Mouse (Mus musculus): ENCODE measurements around the gene Bmyc. TPM values are rescaled to one million over a fixed set of nuclear protein-coding genes. Genes with fewer than 3 reads are reported as not detected.

Gene Bmyc
- 80.3 and 82.0 TPM in 2 replicates for polyA plus RNA-seq (2016; fragmentation: Nextera tagmentation; extraction: Ambion mirVana)

DNA sequence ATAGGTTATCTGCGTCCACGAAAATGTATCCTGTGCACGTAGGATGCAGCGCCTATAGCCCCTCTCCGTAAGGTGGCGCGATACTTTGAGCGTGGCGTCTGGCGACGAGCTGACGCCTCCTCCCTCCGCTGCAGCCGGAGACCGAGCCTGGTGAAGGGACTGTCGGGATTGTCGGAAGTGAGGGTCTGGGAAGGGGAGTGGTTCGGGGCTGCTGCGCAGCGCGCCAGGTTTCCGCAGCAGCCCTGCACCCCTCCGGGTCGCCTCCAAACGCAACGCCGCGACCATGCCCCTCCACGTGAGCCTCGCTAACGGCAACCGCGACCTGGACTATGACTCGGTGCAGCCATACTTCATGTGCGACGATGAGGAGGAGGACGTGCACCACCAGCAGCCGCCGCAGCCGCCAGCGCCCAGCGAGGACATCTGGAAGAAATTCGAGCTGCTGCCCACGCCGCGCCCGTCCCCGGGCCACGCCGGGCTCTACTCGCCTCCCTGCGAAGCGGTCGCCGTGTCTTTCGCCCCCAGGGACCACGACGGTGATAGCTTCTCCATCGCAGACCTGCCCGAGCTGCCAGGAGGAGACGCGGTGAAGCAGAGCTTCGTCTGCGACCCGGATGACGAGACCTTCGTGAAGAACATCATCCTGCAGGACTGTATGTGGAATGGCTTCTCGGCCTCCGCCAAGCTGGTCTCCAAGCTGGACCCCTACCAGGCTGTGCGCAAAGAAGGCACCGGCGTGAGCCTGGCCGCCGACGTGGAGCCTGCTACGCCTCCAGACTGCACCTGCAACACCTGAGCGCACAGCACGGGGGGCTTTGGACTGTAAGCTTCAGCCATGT is at the start of gene Bmyc:
Bmyc (plus strand) TSS at position 97 of the 839 bp plus-strand sequence.
- WGBS = under 1% methylated on average over 78 of the region's 78 CpGs
- DNase-seq (ENCODE audit: low spot score) = peak; percentile 90
- peak within 1 kb of the TSS; percentile 89 for H3K27ac ChIP-seq (replicated peaks)

DNA sequence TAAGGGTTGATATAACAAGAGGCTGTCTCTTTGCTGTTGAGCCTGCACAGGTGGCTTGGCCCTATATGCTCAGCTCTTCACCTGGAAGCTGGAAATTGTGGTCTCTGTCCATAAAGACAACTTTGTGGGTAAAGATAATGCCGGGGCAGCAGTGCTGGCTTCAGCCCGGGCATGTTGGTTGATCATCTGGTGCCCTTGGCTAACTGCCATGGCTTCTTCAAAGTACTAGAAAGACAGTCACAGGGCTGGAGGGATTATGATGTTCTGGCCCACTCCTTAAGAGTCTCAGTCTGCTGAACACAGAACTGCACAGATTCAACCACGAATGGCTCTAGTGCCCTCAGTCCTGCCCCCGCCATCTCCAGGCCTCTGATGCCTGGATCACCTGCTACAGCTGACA is 49.3 kb upstream of the Bmyc start:
- no peaks in the 10 kb centered on the region for H3K9me3 ChIP-seq
- no peaks in the 10 kb centered on the region for H3K27me3 ChIP-seq (replicated peaks; ENCODE audit: low read depth, poor library complexity, severe bottlenecking)
- WGBS = 91% methylated on average over 4 of the region's 4 CpGs
- no peak overlapping the region for H3K27ac ChIP-seq (replicated peaks)
- H3K4me3 ChIP-seq = no peak overlapping the region
- DNase-seq (ENCODE audit: low spot score) = no peak
- H3K36me3 ChIP-seq (replicated peaks) = no peaks in the 10 kb centered on the region
- peaks cover 15% of the 10 kb centered on the region for H3K4me1 ChIP-seq

More for the DNA sequence above, at the start of gene Bmyc:
- Histone ChIP-seq H3K9me3 (no peaks in the 10 kb centered on the region), H3K36me3 (replicated peaks) (peaks cover 5% of the 10 kb centered on the region), H3K4me3 (peak within 1 kb of the TSS; percentile 93), H3K27me3 (replicated peaks; ENCODE audit: low read depth, poor library complexity, severe bottlenecking) (no peaks in the 10 kb centered on the region), H3K4me1 (peaks cover 31% of the 10 kb centered on the region)

DNA sequence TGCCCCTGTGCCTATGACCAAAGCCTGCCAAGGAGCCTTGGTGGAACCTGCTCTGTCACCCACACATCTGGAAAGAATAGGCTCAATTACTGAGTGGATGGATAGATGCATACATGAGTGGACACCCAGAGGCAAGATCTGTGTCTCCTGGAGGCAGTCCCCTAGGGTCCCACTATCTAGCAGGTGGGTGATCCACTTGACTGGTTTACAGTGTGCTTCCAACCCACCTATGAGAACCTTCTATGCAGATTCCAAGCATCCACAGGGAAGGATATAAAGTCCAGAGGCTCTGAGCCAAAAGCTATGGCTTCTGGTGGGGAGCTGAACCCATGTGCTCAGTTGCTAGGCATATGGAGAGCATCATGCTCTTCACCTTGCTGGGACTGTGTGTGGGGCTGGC is 48.9 kb upstream of the Bmyc start, which contains the start of gene Lcn5:
Lcn5 (plus strand) TSS at position 301 of the 400 bp plus-strand sequence.
- H3K36me3 ChIP-seq (replicated peaks) = no peaks in the 10 kb centered on the region
- H3K9me3 ChIP-seq = no peaks in the 10 kb centered on the region
- H3K4me3 ChIP-seq = no peak within 1 kb of the TSS
- DNase-seq (ENCODE audit: low spot score) = no peak
- peaks cover 15% of the 10 kb centered on the region for H3K4me1 ChIP-seq
- H3K27me3 ChIP-seq (replicated peaks; ENCODE audit: low read depth, poor library complexity, severe bottlenecking) = no peaks in the 10 kb centered on the region
- H3K27ac ChIP-seq (replicated peaks) = no peak within 1 kb of the TSS

DNA sequence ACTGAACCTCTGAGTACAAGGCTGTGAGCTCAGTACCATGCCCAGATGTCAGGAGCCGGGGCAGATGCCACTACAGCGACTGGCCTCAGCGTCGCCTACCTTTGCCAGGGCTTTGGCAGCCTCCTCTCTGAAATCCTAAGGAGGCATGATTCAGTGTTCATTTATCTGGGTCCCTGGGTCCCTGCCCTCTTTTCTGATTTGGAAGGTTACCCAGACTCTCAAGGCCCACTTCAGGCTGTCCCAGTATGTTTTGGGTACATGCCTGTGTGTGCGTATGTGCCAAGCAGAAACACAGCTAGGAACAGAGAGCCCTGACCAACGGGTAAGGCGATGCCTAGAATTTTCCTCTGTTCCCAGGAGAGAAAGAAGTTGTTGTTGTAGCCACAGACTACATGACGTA is 46.3 kb upstream of the Bmyc start:
- no peaks in the 10 kb centered on the region for H3K27me3 ChIP-seq (replicated peaks; ENCODE audit: low read depth, poor library complexity, severe bottlenecking)
- H3K36me3 ChIP-seq (replicated peaks) = no peaks in the 10 kb centered on the region
- no peak overlapping the region for H3K27ac ChIP-seq (replicated peaks)
- no peaks in the 10 kb centered on the region for H3K9me3 ChIP-seq
- no peak for DNase-seq (ENCODE audit: low spot score)
- 0 out of 2 replicates have a peak, but pooled peaks cover under 1% of the 10 kb centered on the region for H3K4me1 ChIP-seq
- H3K4me3 ChIP-seq = no peak overlapping the region
- 88% methylated on average over 8 of the region's 8 CpGs for WGBS

DNA sequence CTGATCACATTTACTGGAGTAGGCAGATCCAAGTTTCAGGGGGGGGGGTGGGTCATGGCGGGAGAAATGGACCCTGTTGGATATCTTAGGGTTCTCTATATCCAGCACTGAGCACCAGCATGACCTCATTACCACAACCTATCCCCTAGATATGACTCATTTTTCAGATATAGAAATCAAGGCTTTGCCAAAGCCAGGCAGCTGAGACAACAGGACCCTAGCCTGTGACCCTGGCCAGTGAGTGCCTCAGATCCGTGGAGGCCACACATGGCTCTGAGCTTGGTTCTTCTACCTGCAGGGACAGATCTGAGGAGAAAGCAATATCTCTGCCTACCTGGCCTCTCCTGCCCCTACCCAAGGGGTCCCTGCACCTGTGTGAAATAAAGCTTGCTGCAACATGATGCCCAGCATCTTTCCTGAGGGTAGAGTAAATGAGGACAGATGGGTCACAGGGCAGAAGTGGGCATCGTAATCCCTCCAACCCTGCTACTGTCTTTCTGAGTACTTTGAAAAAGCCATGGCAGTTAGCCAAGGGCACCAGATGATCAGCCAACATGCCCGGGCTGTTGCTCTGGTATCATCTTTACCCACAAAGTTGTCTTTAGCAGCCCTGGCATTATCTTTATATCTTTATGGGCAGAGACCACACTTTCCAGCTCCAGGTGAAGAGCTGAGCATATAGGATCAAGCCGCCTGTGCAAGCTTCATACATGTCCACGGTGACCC is 45.1 kb upstream of the Bmyc start:
- no peak for DNase-seq (ENCODE audit: low spot score)
- 86% methylated on average over 6 of the region's 6 CpGs for WGBS

DNA sequence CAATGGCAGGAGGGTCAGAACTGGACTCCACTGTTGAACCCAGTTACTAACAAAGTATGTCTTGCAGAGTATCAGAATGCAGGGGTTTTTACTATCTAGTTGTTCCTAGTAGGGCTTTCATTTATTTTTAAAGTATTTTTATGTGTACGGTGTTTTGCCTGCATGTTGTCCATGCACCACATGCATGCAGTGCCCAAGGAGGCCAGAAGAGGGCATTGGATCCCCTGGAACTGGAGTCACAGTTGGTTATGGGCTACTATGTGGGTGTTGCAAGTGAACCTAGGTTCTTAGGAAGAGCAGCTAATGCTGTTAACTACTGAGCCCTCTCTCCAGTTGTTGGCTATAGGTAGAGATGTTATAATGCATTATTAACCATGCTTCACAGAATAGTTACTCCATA is 43.0 kb upstream of the Bmyc start:
- Histone ChIP-seq H3K36me3 (replicated peaks) (no peaks in the 10 kb centered on the region), H3K27me3 (replicated peaks; ENCODE audit: low read depth, poor library complexity, severe bottlenecking) (no peaks in the 10 kb centered on the region), H3K9me3 (no peaks in the 10 kb centered on the region), H3K4me3 (no peak overlapping the region), H3K4me1 (no peaks in the 10 kb centered on the region), H3K27ac (replicated peaks) (no peak overlapping the region)
- DNase-seq (ENCODE audit: low spot score) = peak; percentile 55
- 68% methylated on average over 1 of the region's 1 CpGs for WGBS

More for the DNA sequence above, 45.1 kb upstream of the Bmyc start:
- H3K4me3 ChIP-seq = no peak overlapping the region
- H3K9me3 ChIP-seq = no peaks in the 10 kb centered on the region
- no peak overlapping the region for H3K27ac ChIP-seq (replicated peaks)
- no peaks in the 10 kb centered on the region for H3K27me3 ChIP-seq (replicated peaks; ENCODE audit: low read depth, poor library complexity, severe bottlenecking)
- H3K36me3 ChIP-seq (replicated peaks) = no peaks in the 10 kb centered on the region
- no peaks in the 10 kb centered on the region for H3K4me1 ChIP-seq

DNA sequence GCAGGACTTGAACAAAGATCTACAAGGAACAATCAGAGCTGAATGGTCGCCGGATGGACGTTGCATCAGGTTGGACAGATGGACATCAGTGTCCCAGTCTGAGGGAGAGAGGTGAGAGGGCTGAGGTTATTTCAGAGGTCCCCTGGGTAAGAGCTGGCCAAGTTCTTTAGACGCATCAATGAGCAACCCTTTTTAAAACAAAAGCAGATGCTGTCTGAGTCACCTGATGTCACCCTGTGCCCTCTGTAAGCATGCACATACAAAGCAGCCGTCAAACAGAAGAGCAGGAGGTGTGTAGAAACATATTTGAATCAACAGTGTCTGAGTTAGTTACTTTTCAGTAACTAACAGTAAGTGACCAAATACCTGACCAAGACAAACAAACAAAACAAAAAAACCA is 42.4 kb upstream of the Bmyc start:
- Histone ChIP-seq H3K36me3 (replicated peaks) (no peaks in the 10 kb centered on the region), H3K4me3 (no peak overlapping the region), H3K27ac (replicated peaks) (no peak overlapping the region), H3K4me1 (no peaks in the 10 kb centered on the region), H3K9me3 (no peaks in the 10 kb centered on the region), H3K27me3 (replicated peaks; ENCODE audit: low read depth, poor library complexity, severe bottlenecking) (no peaks in the 10 kb centered on the region)
- DNase-seq (ENCODE audit: low spot score) = no peak
- 75% methylated on average over 5 of the region's 5 CpGs for whole genome bisulfite sequencing

DNA sequence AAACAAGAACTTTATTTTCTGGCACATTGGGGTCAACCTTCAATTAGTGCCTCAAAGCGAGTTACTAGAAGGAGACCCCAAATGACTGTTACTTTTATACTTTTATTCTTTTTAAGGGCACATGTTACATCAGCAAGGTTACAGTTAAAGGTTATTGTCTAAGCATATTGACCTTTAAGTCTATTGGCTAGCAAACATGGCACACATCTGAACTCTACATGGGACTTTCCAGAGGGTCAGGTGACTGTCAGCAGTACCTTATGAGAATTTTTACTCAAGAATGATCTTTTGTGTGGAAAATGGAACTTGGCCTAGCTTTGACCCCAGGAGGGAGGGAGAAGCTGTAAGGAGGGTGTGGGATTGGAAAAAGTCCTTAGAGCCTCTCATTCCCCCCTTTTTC is 40.0 kb upstream of the Bmyc start:
- no peak for DNase-seq (ENCODE audit: low spot score)
- Histone ChIP-seq H3K4me1 (no peaks in the 10 kb centered on the region), H3K27me3 (replicated peaks; ENCODE audit: low read depth, poor library complexity, severe bottlenecking) (no peaks in the 10 kb centered on the region), H3K4me3 (no peak overlapping the region), H3K36me3 (replicated peaks) (no peaks in the 10 kb centered on the region), H3K27ac (replicated peaks) (no peak overlapping the region), H3K9me3 (no peaks in the 10 kb centered on the region)
- 66% methylated on average over 1 of the region's 1 CpGs for WGBS

DNA sequence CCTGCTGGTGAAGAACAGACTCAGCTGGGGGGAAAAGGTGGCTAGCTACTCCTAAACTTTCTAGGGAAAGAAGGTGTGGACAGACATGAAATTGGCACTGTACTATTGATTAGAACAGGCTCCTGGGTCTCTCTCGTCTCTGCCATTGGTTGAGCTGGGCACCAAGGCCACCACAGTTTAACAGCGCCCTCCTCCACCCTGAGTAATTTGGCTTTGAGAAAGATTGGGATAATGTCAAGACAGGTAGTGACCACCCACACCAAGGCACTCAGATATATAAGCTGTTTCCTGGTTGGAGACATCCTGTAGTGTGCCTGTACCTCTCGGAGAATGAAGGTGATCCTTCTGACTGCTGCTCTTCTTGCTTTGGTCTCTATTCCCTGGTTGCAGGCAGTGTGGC is 30.1 kb upstream of the Bmyc start, which contains the start of gene Lcn6:
Lcn6 (plus strand) TSS at position 301 of the 400 bp plus-strand sequence.
- no peak for DNase-seq (ENCODE audit: low spot score)
- WGBS = 92% methylated on average over 3 of the region's 3 CpGs
- no peaks in the 10 kb centered on the region for H3K27me3 ChIP-seq (replicated peaks; ENCODE audit: low read depth, poor library complexity, severe bottlenecking)
- H3K27ac ChIP-seq (replicated peaks) = no peak within 1 kb of the TSS
- H3K4me3 ChIP-seq = no peak within 1 kb of the TSS
- no peaks in the 10 kb centered on the region for H3K9me3 ChIP-seq
- no peaks in the 10 kb centered on the region for H3K4me1 ChIP-seq
- no peaks in the 10 kb centered on the region for H3K36me3 ChIP-seq (replicated peaks)

DNA sequence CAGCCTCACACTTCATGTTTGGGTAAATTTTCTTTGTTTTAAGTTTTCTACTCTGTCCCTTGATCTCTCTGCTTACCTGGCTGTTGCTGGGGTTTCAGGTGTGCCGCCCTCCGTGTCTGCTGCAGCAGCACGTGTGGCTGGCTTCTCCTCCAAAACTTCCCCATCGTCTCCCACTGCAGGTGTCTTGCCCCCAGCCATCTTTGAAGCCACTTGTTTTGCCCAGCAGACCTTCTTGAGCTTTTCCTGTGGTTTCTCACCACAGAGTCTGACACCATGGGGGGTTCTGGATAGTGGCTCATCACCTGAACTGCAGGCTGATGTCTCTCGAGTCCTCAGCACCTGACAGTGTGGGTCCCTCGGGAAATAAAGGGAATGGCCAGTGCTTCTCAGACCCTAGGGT is 27.0 kb upstream of the Bmyc start:
- Histone ChIP-seq H3K4me3 (no peak overlapping the region), H3K4me1 (no peaks in the 10 kb centered on the region), H3K27me3 (replicated peaks; ENCODE audit: low read depth, poor library complexity, severe bottlenecking) (no peaks in the 10 kb centered on the region), H3K9me3 (no peaks in the 10 kb centered on the region), H3K36me3 (replicated peaks) (no peaks in the 10 kb centered on the region), H3K27ac (replicated peaks) (no peak overlapping the region)
- 84% methylated on average over 6 of the region's 6 CpGs for WGBS
- no peak for DNase-seq (ENCODE audit: low spot score)

DNA sequence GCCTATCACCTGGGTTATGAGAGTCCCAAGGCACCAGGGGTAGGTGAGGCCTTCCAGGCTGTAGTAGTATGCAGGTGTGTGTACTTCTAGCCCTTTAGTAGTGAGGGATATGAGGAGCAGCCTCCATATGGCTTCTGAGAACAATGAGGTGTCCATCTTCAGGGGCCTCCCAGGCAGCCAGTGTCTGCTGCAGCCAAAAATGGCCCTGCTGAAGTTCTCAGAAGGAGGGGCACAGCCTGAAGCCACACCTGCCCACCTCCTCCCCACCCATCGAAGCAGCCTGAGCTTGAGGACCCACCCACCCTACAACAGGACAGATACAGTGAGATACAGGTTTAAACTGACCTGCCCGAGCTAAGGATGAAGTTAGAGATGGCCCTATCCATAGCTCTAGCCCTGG is 24.1 kb upstream of the Bmyc start, which contains the start of gene Lcn10:
Lcn10 (plus strand) TSS at position 301 of the 400 bp plus-strand sequence.
- no peaks in the 10 kb centered on the region for H3K27me3 ChIP-seq (replicated peaks; ENCODE audit: low read depth, poor library complexity, severe bottlenecking)
- WGBS = 75% methylated on average over 2 of the region's 2 CpGs
- H3K27ac ChIP-seq (replicated peaks) = no peak within 1 kb of the TSS
- no peak for DNase-seq (ENCODE audit: low spot score)
- H3K9me3 ChIP-seq = no peaks in the 10 kb centered on the region
- no peaks in the 10 kb centered on the region for H3K4me1 ChIP-seq
- H3K4me3 ChIP-seq = no peak within 1 kb of the TSS
- H3K36me3 ChIP-seq (replicated peaks) = no peaks in the 10 kb centered on the region

DNA sequence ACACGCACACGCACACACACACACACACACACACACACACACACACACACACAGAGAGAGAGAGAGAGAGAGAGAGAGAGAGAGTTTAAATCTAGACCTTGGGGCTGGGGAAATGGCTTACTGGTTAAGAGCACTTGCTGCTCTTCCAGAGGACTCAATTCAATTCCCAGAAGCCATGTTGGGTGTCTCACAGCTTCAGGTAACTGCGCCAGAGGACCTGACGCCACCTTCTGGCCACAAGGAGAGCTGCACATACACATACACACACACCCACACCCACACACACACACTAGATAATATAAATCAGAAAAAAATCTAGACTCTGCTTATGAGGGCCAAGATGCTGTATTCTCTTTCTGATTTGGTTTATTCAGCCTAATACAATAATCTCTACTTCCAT is 19.6 kb upstream of the Bmyc start:
- H3K4me1 ChIP-seq = no peaks in the 10 kb centered on the region
- 68% methylated on average over 4 of the region's 4 CpGs for WGBS
- no peak overlapping the region for H3K27ac ChIP-seq (replicated peaks)
- no peak for DNase-seq (ENCODE audit: low spot score)
- H3K9me3 ChIP-seq = no peaks in the 10 kb centered on the region
- H3K27me3 ChIP-seq (replicated peaks; ENCODE audit: low read depth, poor library complexity, severe bottlenecking) = no peaks in the 10 kb centered on the region
- H3K4me3 ChIP-seq = no peak overlapping the region
- H3K36me3 ChIP-seq (replicated peaks) = no peaks in the 10 kb centered on the region

DNA sequence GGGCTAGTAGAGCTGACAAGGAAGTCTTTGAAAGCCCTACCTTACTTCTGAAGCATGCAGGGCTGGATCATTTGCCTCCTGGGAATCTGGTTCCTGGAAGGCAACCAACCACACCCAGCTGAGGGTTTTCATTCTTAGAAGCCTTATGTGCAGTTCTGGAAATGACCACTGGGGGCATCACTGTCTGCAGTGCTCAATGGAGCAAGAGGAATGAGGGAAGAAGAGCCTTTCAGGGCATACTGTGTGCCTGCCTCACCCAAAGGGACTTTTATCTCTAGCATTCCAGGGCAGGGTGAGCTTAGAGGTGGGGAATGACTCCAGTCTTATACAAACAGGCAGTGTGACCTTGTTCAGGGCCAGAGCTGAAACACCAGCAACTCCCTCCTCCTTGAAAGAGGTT is 11.9 kb upstream of the Bmyc start:
- H3K36me3 ChIP-seq (replicated peaks) = no peaks in the 10 kb centered on the region
- no peak overlapping the region for H3K27ac ChIP-seq (replicated peaks)
- H3K9me3 ChIP-seq = no peaks in the 10 kb centered on the region
- H3K4me3 ChIP-seq = no peak overlapping the region
- DNase-seq (ENCODE audit: low spot score) = peak; percentile 63
- no peaks in the 10 kb centered on the region for H3K4me1 ChIP-seq
- H3K27me3 ChIP-seq (replicated peaks; ENCODE audit: low read depth, poor library complexity, severe bottlenecking) = no peaks in the 10 kb centered on the region

Measured in embryonic facial prominence, embryonic 10.5 days (tissue).